Mouse (Mus musculus) forebrain, embryonic 12.5 days (tissue): ENCODE measurements around the gene Alyref. TPM values are rescaled to one million over a fixed set of nuclear protein-coding genes. Genes with fewer than 3 reads are reported as not detected.
"Not testable (repeated sequence)": the region's sequence is repeated elsewhere in the genome, so short reads cannot be mapped to it uniquely, and the experiment has no call there.

Experiments used
- ATAC-seq: fragments of 200-750 bp; cut with Nextera tagmentation; 2 replicates; pipeline ENCODE4 v1.8.0; 2017; ENCODE audit warnings: moderate TSS enrichment; ENCODE audit not compliant: low FRiP score
- H3K27ac ChIP-seq: fragments of 300-500 bp; sonication (generic); 2 replicates; pipeline ENCODE4 v1.5.1; 2016; ENCODE audit warnings: mild to moderate bottlenecking
- H3K27me3 ChIP-seq: fragments of 300-500 bp; sonication (generic); 2 replicates; pipeline ENCODE4 v1.6.1; 2016; ENCODE audit warnings: mild to moderate bottlenecking
- H3K36me3 ChIP-seq: fragments of 300-500 bp; sonication (generic); replicated peaks from 2 replicates; pipeline ENCODE4 v1.6.1; 2016; ENCODE audit warnings: mild to moderate bottlenecking
- H3K4me1 ChIP-seq: fragments of 300-500 bp; sonication (generic); 2 replicates; pipeline ENCODE4 v1.6.1; 2016
- H3K4me2 ChIP-seq: fragments of 300-500 bp; sonication (generic); 2 replicates; pipeline ENCODE4 v1.6.1; 2016; ENCODE audit warnings: mild to moderate bottlenecking, moderate library complexity
- H3K4me3 ChIP-seq: fragments of 300-500 bp; sonication (generic); replicated peaks from 2 replicates; pipeline ENCODE4 v1.5.1; 2016; ENCODE audit warnings: mild to moderate bottlenecking
- H3K9ac ChIP-seq: fragments of 300-500 bp; sonication (generic); 2 replicates; pipeline ENCODE4 v1.6.1; 2016; ENCODE audit warnings: mild to moderate bottlenecking
- H3K9me3 ChIP-seq: fragments of 300-500 bp; sonication (generic); 2 replicates; pipeline ENCODE4 v1.6.1; 2016
- WGBS: fragments of 180-500 bp; shearing (Covaris S2); methylation state at CpG from one replicate; pipeline ENCODE4 v1.1.7; 2016; 5-methylcytosine and 5-hydroxymethylcytosine counted together
- polyA plus RNA-seq: library from polyadenylated mRNA; unstranded; fragments of >200 nt; fragmentation: Nextera tagmentation; extraction: Ambion mirVana; gene quantifications from 2 replicates; pipeline ENCODE4 v1.2.1, GENCODE M21; 2016

The Alyref gene
- polyA plus RNA-seq, 1 experiment from 2014 or later: 561 TPM

DNA sequence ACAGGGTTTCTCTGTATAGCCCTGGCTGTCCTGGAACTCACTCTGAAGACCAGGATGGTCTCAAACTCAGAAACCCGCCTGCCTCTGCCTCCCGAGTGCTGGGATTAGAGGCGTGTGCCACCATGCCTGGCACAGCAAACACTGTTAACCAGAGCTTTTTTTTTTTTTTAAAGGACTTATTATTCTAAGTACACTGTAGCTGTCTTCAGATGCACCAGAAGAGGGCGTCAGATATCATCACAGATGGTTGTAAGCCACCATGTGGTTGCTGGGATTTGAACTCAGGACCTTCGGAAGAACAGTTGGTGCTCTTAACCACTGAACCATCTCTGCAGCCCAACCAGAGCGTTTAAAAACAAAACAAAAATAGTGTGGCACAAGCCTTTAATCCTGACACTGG, 39.3 kb downstream of the Alyref start:
- H3K9me3 ChIP-seq, ATAC-seq, H3K4me2 ChIP-seq, H3K4me3 ChIP-seq, H3K4me1 ChIP-seq, H3K9ac ChIP-seq, H3K27ac ChIP-seq, H3K27me3 ChIP-seq: not testable (repeated sequence)
- peaks cover 51% of the 10 kb centered on the region for H3K36me3 ChIP-seq
- WGBS: 89% methylated on average over 6 of the region's 6 CpGs

GRCm38 (mm10) chr11:120555260-120555659, 42.9 kb downstream of the Alyref start:
- Histone ChIP-seq H3K9me3 (peaks cover 4% of the 10 kb centered on the region; the same call in 1 of the 2 replicates), H3K36me3 (peaks cover 15% of the 10 kb centered on the region), H3K9ac (no peak overlapping the region), H3K27me3 (no peaks in the 10 kb centered on the region), H3K4me3 (no peak overlapping the region), H3K27ac (no peak overlapping the region), H3K4me1 (peaks cover 3% of the 10 kb centered on the region), H3K4me2 (no peak overlapping the region)
- ATAC-seq: no peak
- 71% methylated on average over 2 of the region's 2 CpGs for WGBS

DNA sequence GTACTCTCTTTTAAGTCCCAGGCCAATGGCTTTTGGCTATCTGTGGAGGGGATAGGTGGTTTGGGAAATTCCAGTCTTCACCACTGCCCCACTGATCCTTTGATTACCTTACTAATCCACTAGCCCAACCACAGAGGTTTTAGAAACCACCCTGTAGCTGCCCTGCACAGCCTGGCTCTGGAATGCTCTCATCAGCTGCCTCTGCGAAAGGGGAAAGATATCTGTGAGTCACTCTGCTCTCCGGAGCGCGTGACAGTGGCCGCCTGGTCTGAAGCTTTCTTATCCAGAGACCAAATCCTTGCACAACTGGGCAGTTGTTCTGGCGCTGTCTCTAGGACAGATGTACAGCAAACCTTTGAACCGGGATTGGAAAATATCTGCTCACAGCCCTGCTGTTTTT, 43.3 kb downstream of the Alyref start:
- 84% methylated on average over 7 of the region's 7 CpGs for whole genome bisulfite sequencing
- H3K4me2 ChIP-seq: no peak overlapping the region
- no peak overlapping the region for H3K4me3 ChIP-seq
- no peak overlapping the region for H3K27ac ChIP-seq
- no peak for ATAC-seq
- peaks cover 4% of the 10 kb centered on the region; the same call in 1 of the 2 replicates for H3K9me3 ChIP-seq
- H3K27me3 ChIP-seq: no peaks in the 10 kb centered on the region
- peaks cover 7% of the 10 kb centered on the region for H3K4me1 ChIP-seq
- H3K36me3 ChIP-seq: peaks cover 11% of the 10 kb centered on the region
- no peak overlapping the region for H3K9ac ChIP-seq

DNA sequence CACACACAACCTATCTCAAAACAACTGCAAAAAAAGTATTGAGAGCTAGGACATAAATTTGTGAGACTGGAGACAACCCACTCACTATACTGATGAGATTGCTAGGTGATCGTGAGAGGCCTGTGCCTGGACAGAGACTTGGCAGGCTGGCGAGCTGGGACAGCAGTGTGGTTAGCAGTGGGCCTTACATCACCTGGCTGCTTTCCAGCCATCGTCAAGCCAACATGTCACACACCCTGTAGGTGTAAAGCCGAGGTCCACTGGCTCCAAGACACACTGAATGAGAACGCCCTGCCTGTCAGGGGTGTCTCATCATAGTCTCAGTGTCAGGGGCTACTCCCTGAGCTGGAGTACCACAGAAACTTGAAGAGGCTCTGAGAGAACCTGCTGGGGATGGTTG, 45.4 kb downstream of the Alyref start:
- Histone ChIP-seq H3K4me3 (no peak overlapping the region), H3K4me2 (no peak overlapping the region), H3K27me3 (no peaks in the 10 kb centered on the region), H3K27ac (no peak overlapping the region), H3K9ac (no peak overlapping the region), H3K9me3 (peaks cover 4% of the 10 kb centered on the region; the same call in 1 of the 2 replicates), H3K4me1 (peaks cover 21% of the 10 kb centered on the region), H3K36me3 (no peaks in the 10 kb centered on the region)
- 79% methylated on average over 5 of the region's 5 CpGs for WGBS
- ATAC-seq: no peak

DNA sequence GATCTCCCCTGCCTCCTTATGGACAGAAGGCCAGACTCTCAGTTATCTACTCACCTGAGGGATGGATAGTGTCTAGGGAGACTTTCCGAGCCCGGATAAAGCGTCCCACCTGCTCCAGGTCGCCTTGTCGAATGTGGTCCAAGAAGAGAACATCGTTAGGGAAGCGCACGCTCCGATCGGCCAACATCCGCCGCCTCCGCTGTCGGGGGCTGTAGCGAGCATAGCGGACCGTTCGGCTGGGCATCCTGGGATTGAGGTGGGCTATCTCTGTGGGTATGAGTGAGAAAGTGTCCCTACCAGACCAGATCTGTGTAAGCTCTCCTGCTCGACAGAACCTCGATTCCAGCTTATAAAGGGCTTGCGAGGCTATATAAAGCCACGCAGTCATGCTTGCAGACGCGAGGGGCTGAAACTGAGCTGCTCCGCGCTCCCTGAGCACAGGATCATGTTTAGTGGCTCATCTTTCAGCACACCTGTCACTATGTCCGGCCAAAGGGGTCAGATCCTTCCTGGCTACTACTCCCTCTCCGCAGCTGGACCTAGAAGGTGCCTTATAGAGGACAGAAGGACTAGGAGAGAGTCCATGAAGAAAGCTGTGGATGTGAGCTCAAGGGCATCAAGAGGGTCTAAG, 47.2 kb downstream of the Alyref start, which contains the start of gene Ppp1r27:
TSS of gene Ppp1r27 (minus strand) at position 323 of the 631 bp plus-strand sequence.
- Histone ChIP-seq H3K36me3 (no peaks in the 10 kb centered on the region), H3K4me2 (peak within 1 kb of the TSS; percentile 76), H3K9ac (peak within 1 kb of the TSS; percentile 99), H3K27ac (peak within 1 kb of the TSS; percentile 63; the same call in 1 of the 2 replicates), H3K9me3 (no peaks in the 10 kb centered on the region), H3K27me3 (no peaks in the 10 kb centered on the region), H3K4me1 (peaks cover 27% of the 10 kb centered on the region), H3K4me3 (peak within 1 kb of the TSS; percentile 98)
- no peak for ATAC-seq
- 96% methylated on average over 28 of the region's 28 CpGs for WGBS

- H3K36me3 ChIP-seq: no peaks in the 10 kb centered on the region
- 72% methylated on average over 11 of the region's 11 CpGs for WGBS
- ATAC-seq: peak; percentile 61
Observed at GRCm38 (mm10) chr11:120549986-120550809, 48.0 kb downstream of the Alyref start.

DNA sequence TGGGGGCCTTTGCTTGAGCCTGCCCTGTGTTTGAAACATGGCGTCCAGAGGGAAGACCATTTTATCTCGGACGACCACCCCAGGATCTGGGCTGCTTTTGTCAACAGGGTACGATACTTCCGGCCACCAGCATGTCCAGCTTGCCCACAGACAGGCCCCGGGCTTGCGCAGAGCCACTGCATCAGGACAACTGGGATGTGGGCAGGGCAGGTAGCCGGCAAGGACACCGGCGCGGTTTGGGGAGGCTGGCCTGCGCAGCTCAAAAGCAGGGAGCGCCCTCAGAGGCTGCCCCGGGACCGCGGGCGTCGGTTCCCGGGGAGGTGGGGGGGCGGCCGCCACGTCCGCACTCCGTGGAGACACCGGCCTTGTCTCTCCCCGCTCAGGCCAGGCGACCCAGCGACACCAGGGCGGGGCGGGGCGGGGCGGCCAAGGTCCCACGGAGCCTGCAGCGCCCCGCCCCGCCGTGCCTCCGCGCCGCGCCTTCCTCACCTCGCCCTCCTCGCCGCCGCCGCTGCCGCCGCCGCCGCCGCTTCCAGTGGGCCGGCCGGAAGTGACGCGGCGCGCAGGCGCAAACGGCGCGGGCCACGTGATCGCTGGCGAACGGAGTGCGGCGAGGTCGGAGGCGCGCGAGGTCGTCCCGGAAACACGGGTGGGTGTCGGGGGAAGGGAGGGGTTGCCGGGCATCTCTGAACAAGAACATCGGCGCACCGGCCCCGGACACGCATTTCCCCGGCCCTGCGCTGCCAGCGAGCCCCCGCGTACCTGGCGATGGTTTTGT, 48.8 kb downstream of the Alyref start, which contains the start of gene Mcrip1:
TSS of gene Mcrip1 (minus strand) at position 560 of the 778 bp plus-strand sequence.
- 2% methylated on average over 77 of the region's 87 CpGs for WGBS
- H3K9me3 ChIP-seq: no peaks in the 10 kb centered on the region

More at GRCm38 (mm10) chr11:120549986-120550809, 48.0 kb downstream of the Alyref start:
- H3K4me1 ChIP-seq: peaks cover 27% of the 10 kb centered on the region
- H3K27ac ChIP-seq: peak overlapping the region; percentile 63; the same call in 1 of the 2 replicates
- no peaks in the 10 kb centered on the region for H3K9me3 ChIP-seq
- H3K4me3 ChIP-seq: peak overlapping the region; percentile 98
- H3K9ac ChIP-seq: peak overlapping the region; percentile 99
- no peaks in the 10 kb centered on the region for H3K27me3 ChIP-seq
- H3K4me2 ChIP-seq: peak overlapping the region; percentile 76

GRCm38 (mm10) chr11:120548786-120549167, 49.4 kb downstream of the Alyref start:
- Histone ChIP-seq H3K36me3 (peaks cover 12% of the 10 kb centered on the region), H3K4me3 (peak overlapping the region; percentile 98), H3K27ac (peak overlapping the region; percentile 88; the same call in 1 of the 2 replicates), H3K27me3 (no peaks in the 10 kb centered on the region), H3K9me3 (no peaks in the 10 kb centered on the region), H3K9ac (peak overlapping the region; percentile 99), H3K4me1 (peaks cover 27% of the 10 kb centered on the region), H3K4me2 (peak overlapping the region; percentile 76)
- 27% methylated on average over 7 of the region's 7 CpGs for WGBS
- no peak for ATAC-seq

More for the DNA sequence above, 48.8 kb downstream of the Alyref start, which contains the start of gene Mcrip1:
- peak; percentile 90 for ATAC-seq
- peak within 1 kb of the TSS; percentile 76 for H3K4me2 ChIP-seq
- H3K36me3 ChIP-seq: peaks cover 6% of the 10 kb centered on the region
- H3K9ac ChIP-seq: peak within 1 kb of the TSS; percentile 99
- no peaks in the 10 kb centered on the region for H3K27me3 ChIP-seq
- H3K27ac ChIP-seq: peak within 1 kb of the TSS; percentile 88
- peaks cover 27% of the 10 kb centered on the region for H3K4me1 ChIP-seq
- peak within 1 kb of the TSS; percentile 98 for H3K4me3 ChIP-seq

DNA sequence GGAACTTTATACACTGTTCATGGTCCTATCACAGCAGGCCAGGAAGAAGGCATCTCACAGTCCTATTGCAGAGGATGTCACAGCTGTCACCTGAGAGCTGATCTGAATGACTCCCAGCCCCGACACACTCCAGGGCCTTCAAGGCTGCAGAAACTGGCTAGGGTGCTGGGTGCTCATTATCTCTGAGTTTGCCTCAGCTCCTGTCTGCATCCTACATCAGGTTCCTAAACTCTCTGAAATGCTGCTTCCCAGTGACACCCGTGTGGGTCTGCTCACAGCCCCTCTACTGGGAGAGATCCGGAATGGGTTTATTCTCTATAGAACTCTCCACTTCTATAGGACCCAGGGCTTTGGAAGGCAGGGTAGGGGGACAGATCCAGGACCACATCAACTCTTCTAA, 50.0 kb downstream of the Alyref start:
- Histone ChIP-seq H3K9ac (peak overlapping the region; percentile 99), H3K27ac (no peak overlapping the region), H3K4me2 (peak overlapping the region; percentile 76), H3K27me3 (no peaks in the 10 kb centered on the region), H3K4me1 (peaks cover 27% of the 10 kb centered on the region), H3K9me3 (no peaks in the 10 kb centered on the region), H3K36me3 (peaks cover 18% of the 10 kb centered on the region), H3K4me3 (peak overlapping the region; percentile 98)
- no peak for ATAC-seq
- WGBS: 82% methylated on average over 3 of the region's 3 CpGs

- H3K9ac ChIP-seq: peak overlapping the region; percentile 40; the same call in 1 of the 2 replicates
- H3K4me1 ChIP-seq: peaks cover 27% of the 10 kb centered on the region
- H3K4me3 ChIP-seq: no peak overlapping the region
- H3K36me3 ChIP-seq: peaks cover 25% of the 10 kb centered on the region
- H3K4me2 ChIP-seq: no peak overlapping the region
- ATAC-seq: no peak
- H3K9me3 ChIP-seq: no peaks in the 10 kb centered on the region
- WGBS: 63% methylated on average over 2 of the region's 2 CpGs
- H3K27ac ChIP-seq: no peak overlapping the region
- H3K27me3 ChIP-seq: no peaks in the 10 kb centered on the region
Observed at GRCm38 (mm10) chr11:120547469-120547868, 50.7 kb downstream of the Alyref start.

- H3K4me3 ChIP-seq: no peak overlapping the region
- H3K27ac ChIP-seq: no peak overlapping the region
- H3K9ac ChIP-seq: no peak overlapping the region
- H3K4me1 ChIP-seq: peaks cover 27% of the 10 kb centered on the region
- H3K4me2 ChIP-seq: no peak overlapping the region
- 93% methylated on average over 3 of the region's 3 CpGs for WGBS
- H3K9me3 ChIP-seq: no peaks in the 10 kb centered on the region
- ATAC-seq: no peak
- no peaks in the 10 kb centered on the region for H3K27me3 ChIP-seq
- peaks cover 37% of the 10 kb centered on the region for H3K36me3 ChIP-seq
Observed at GRCm38 (mm10) chr11:120545964-120546363, 52.2 kb downstream of the Alyref start.

- Histone ChIP-seq H3K27ac (no peak overlapping the region), H3K4me1 (peaks cover 23% of the 10 kb centered on the region), H3K9me3 (no peaks in the 10 kb centered on the region), H3K36me3 (peaks cover 37% of the 10 kb centered on the region), H3K4me2 (no peak overlapping the region), H3K27me3 (no peaks in the 10 kb centered on the region; the same call in 1 of the 2 replicates), H3K4me3 (no peak overlapping the region), H3K9ac (no peak overlapping the region)
- ATAC-seq: no peak
- WGBS: 85% methylated on average over 6 of the region's 6 CpGs
Observed at GRCm38 (mm10) chr11:120542376-120542775, 55.8 kb downstream of the Alyref start.
